Mouse (Mus musculus): Measurements from ENCODE around the gene Rs1.
"Not testable (repeated sequence)": the region's sequence is repeated elsewhere in the genome, so short reads cannot be mapped to it uniquely, and the experiment has no call there.

Gene Rs1

GRCm38 (mm10) chrX:160767713-160768112, at the start of gene Rs1:
Gene Rs1, plus strand, starts transcription at chrX:160768013.
- DNase-seq = peak; percentile 22

GRCm38 (mm10) chrX:160735650-160736049, 32.2 kb upstream of the Rs1 start, which contains the start of gene Ppef1:
Gene Ppef1, minus strand, starts transcription at chrX:160735765.
- DNase-seq = no peak

GRCm38 (mm10) chrX:160745399-160745798, 22.4 kb upstream of the Rs1 start:
- DNase-seq = no peak

- no peak for DNase-seq
Measured at GRCm38 (mm10) chrX:160748653-160749052, 19.2 kb upstream of the Rs1 start.

- DNase-seq = no peak
Measured at GRCm38 (mm10) chrX:160750808-160751207, 17.0 kb upstream of the Rs1 start.

GRCm38 (mm10) chrX:160765389-160766232, 2.2 kb upstream of the Rs1 start:
- peak; percentile 91 for DNase-seq

GRCm38 (mm10) chrX:160766233-160766616, 1.6 kb upstream of the Rs1 start:
- DNase-seq = no peak

GRCm38 (mm10) chrX:160769622-160770021, 1.8 kb downstream of the Rs1 start:
- not testable (repeated sequence) for DNase-seq

- DNase-seq = no peak
Measured at GRCm38 (mm10) chrX:160773033-160773432, 5.2 kb downstream of the Rs1 start.

- DNase-seq = peak; percentile 12
Measured at GRCm38 (mm10) chrX:160782276-160782675, 14.5 kb downstream of the Rs1 start.

GRCm38 (mm10) chrX:160794920-160795319, 27.1 kb downstream of the Rs1 start:
- no peak for DNase-seq

GRCm38 (mm10) chrX:160804409-160805150, 36.8 kb downstream of the Rs1 start:
- no peak for DNase-seq

GRCm38 (mm10) chrX:160808226-160808625, 40.4 kb downstream of the Rs1 start:
- DNase-seq = no peak
